Mouse (Mus musculus) layer of hippocampus, adult 2 months (tissue): Measurements from ENCODE around the gene Dnhd1. TPM values are rescaled to one million over a fixed set of nuclear protein-coding genes. Genes with fewer than 3 reads are reported as not detected.
"Not testable (repeated sequence)": the region's sequence is repeated elsewhere in the genome, so short reads cannot be mapped to it uniquely, and the experiment has no call there.

ENCODE experiments used
- DNase-seq, 2 experiments: peaks; one replicate each; pipeline ENCODE4 v3.0.0; 2022; ENCODE audit warnings: low spot score in 2 of 2
- H3K27ac ChIP-seq: fragments of 200-600 bp; 2 replicates; pipeline ENCODE4 v1.8.1; 2022
- H3K4me3 ChIP-seq: fragments of 200-600 bp; 2 replicates; pipeline ENCODE4 v1.8.1; 2022; ENCODE audit warnings: mild to moderate bottlenecking
- CTCF ChIP-seq: fragments of 200-600 bp; conservative IDR thresholded peaks from 2 replicates; pipeline ENCODE4 v1.8.1; 2022; ENCODE audit warnings: antibody characterized with exemption, mild to moderate bottlenecking, moderate library complexity
- total RNA-seq, 2 experiments: library from RNA; stranded (reverse); gene quantifications; 2 replicates each; pipeline ENCODE4 v1.2.3; 2021

Gene Dnhd1
- total RNA-seq, 2 experiments from 2014 or later: 6.9 to 8.5 TPM

- TF ChIP-seq CTCF: no peak
- DNase-seq: no peak
- Histone ChIP-seq H3K4me3 (peak within 1 kb of the TSS; percentile 96), H3K27ac (peak within 1 kb of the TSS; percentile 96)
Measured at GRCm38 (mm10) chr7:105736911-105737521, 86.4 kb downstream of the Dnhd1 start, which contains the start of gene Rrp8. TSS of gene Rrp8 (minus strand) at chr7:105737385.

- DNase-seq: no peak
- TF ChIP-seq CTCF: no peak
- H3K4me3 ChIP-seq: peak overlapping the region; percentile 96
- H3K27ac ChIP-seq: peak overlapping the region; percentile 96; the same call in 1 of the 2 replicates
Measured at GRCm38 (mm10) chr7:105737648-105738047, 87.0 kb downstream of the Dnhd1 start.

GRCm38 (mm10) chr7:105738286-105738685 lies 87.7 kb downstream of the Dnhd1 start:
- TF ChIP-seq CTCF: no peak
- DNase-seq: no peak
- H3K4me3 ChIP-seq: peak overlapping the region; percentile 96; the same call in 1 of the 2 replicates
- H3K27ac ChIP-seq: peak overlapping the region; percentile 18; the same call in 1 of the 2 replicates

- no peak for DNase-seq
- no peak for TF ChIP-seq CTCF
- no peak overlapping the region; the same call in 1 of the 2 replicates for H3K27ac ChIP-seq
Measured at GRCm38 (mm10) chr7:105738948-105739347, 88.3 kb downstream of the Dnhd1 start.

GRCm38 (mm10) chr7:105740089-105740795 lies 89.6 kb downstream of the Dnhd1 start:
- no peak overlapping the region for H3K27ac ChIP-seq
- no peak overlapping the region for H3K4me3 ChIP-seq
- DNase-seq: no peak
- TF ChIP-seq CTCF: no peak

More at GRCm38 (mm10) chr7:105738948-105739347, 88.3 kb downstream of the Dnhd1 start:
- no peak overlapping the region; the same call in 1 of the 2 replicates for H3K4me3 ChIP-seq

- Histone ChIP-seq H3K27ac (no peak overlapping the region), H3K4me3 (no peak overlapping the region)
- no peak for TF ChIP-seq CTCF
- DNase-seq: no peak
Measured at GRCm38 (mm10) chr7:105740851-105741250, 90.2 kb downstream of the Dnhd1 start.

- Histone ChIP-seq H3K4me3 (no peak overlapping the region), H3K27ac (no peak overlapping the region)
- TF ChIP-seq CTCF: no peak
- DNase-seq: no peak
Measured at GRCm38 (mm10) chr7:105741978-105742377, 91.4 kb downstream of the Dnhd1 start.

GRCm38 (mm10) chr7:105742539-105743215 lies 92.0 kb downstream of the Dnhd1 start:
- not testable (repeated sequence) for DNase-seq, H3K4me3 ChIP-seq, H3K27ac ChIP-seq

GRCm38 (mm10) chr7:105743246-105743925 lies 92.8 kb downstream of the Dnhd1 start:
- peak overlapping the region; percentile 89 for H3K27ac ChIP-seq
- not testable (repeated sequence) for DNase-seq
- peak overlapping the region; percentile 83 for H3K4me3 ChIP-seq

GRCm38 (mm10) chr7:105743926-105744590 lies 93.4 kb downstream of the Dnhd1 start, which contains the start of gene Taf10:
TSS of gene Taf10 (minus strand) at chr7:105744361.
- peak; percentile 66 for TF ChIP-seq CTCF
- H3K4me3 ChIP-seq: peak within 1 kb of the TSS; percentile 83
- DNase-seq: peak; percentile 85
- H3K27ac ChIP-seq: peak within 1 kb of the TSS; percentile 89

- no peak overlapping the region for H3K4me3 ChIP-seq
- H3K27ac ChIP-seq: no peak overlapping the region
- peak in 1 of 2 experiments; percentile 4 for DNase-seq
- TF ChIP-seq CTCF: no peak
Measured at GRCm38 (mm10) chr7:105747776-105748175, 97.1 kb downstream of the Dnhd1 start.
